Mouse (Mus musculus) bone marrow macrophage, adult 2 months (primary cell): Measurements from ENCODE around the gene Cdh26.

ENCODE experiments used
- CTCF ChIP-seq: IDR thresholded peaks from 2 replicates; pipeline ENCODE4 v1.5.1; 2012; ENCODE audit warnings: low read depth, mild to moderate bottlenecking, low read length, moderate library complexity
- POLR2A ChIP-seq: IDR thresholded peaks from 2 replicates; pipeline ENCODE4 v1.6.1; 2012; ENCODE audit warnings: mild to moderate bottlenecking, low read depth, low read length, borderline replicate concordance

GRCm38 (mm10) chr2:178430231-178430630 lies at the start of gene Cdh26:
- TF ChIP-seq POLR2A (no peak), CTCF (no peak)
